Mouse (Mus musculus): ENCODE measurements around the gene Nsmf.

The Nsmf gene

GRCm38 (mm10) chr2:25087842-25088241 lies 33.7 kb downstream of the Nsmf start:
- no peak for DNase-seq

DNA sequence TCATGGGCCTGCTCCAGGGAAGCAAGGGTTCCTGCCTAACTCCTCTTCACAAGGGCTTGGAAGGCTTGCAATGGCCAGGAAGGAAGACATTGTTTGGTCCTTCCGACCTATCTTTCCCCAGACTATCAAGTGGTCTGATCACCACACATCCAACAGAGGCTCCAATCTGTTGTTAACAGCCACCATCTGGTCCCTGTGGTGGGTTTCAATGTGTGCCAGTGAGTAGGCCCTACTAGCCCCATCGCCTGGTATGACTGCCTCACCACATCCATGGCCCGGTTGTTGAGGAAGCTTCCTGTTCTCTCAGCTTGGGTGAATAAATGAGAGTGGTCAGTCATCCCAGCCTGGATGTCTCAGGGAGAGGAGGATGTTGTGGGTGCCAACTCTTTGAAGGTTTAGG lies 34.5 kb downstream of the Nsmf start:
- DNase-seq = peak; percentile 71 to 76

GRCm38 (mm10) chr2:25094785-25095108 lies 40.6 kb downstream of the Nsmf start:
- DNase-seq = no peak

DNA sequence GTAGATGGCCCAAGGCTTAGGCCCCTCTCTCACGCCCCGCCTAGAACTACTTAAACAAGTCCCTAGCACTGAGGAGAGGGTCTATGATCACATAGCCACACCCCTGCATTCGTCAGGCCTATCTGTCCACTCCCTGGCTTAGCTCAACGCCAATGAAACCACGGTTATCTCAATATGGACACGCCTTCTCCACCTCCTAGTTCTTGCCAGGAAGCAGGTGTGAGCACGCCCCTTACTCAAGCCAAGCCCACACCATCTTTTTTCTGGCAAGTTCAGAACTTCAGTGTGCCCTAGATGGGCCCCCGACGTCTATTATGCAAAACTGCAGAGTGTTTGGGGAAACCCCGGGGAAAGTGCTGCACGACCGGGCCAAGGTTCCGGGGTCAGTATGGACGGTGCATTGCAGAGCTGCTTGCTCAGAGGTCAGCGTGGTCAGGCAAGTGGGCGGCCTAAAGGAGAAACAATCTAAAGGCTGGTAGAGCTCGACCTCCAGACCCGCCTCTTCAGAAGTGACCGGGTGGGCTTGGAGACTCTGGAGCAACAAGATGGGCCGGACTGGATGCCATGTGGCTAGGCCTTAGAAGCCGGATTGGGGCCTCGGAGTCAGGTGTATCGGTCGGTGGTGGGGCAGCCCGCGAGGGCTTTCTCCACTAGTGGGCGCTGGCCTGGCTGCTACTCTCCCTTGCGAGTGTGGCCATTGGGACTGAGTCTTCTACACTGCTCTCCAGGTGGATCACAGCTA lies 41.1 kb downstream of the Nsmf start, which contains the start of gene Noxa1:
Gene Noxa1 (minus strand): TSS at position 41 of the 742 bp plus-strand sequence.
- DNase-seq = no peak

- DNase-seq = no peak
Measured at GRCm38 (mm10) chr2:25098005-25098615, 44.0 kb downstream of the Nsmf start.

DNA sequence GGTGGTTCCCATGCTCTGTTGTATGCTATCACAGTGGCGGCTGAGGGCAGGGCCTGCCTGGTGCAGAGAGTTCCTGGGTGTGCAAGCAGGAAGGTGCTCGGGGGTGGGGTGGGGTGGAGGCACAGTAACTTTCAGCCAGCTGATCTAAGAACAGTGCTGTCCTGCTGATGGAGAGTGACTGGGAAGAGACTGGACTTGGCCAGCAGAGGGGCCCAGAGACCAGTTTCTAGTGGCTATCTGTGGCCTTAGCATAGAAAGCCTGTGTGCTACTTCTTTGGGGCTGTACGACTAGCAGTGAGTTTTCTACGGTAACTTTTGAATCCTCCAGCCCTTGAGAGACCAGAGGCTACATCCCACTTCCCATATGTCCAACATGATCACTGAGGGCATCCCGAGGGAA lies 44.8 kb downstream of the Nsmf start:
- peak; percentile 47 to 62 for DNase-seq

- DNase-seq = no peak
Measured at GRCm38 (mm10) chr2:25099703-25100102, 45.5 kb downstream of the Nsmf start.

DNA sequence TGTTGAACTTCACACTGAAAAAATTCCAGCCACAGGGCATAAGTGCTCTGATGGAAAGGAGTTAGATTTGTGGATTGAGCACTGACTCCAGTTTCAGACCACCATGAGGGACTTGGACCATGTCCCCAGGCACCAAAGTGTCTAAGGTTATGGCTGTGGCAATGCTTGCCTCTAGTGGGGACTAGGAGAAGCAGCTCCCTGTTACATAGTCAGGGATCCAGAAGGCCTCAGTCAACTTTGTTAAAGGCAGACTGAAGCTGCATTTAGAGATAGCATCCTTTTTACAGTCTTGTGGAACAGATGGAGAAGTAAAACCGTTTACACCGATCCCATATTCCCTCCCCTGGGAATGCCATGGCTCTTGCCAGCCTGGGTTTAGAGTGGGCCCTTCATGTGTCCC lies 50.0 kb downstream of the Nsmf start:
- no peak for DNase-seq

- DNase-seq = no peak
Measured at GRCm38 (mm10) chr2:25106045-25106444, 51.9 kb downstream of the Nsmf start.

GRCm38 (mm10) chr2:25109487-25109886 lies 55.3 kb downstream of the Nsmf start:
- no peak for DNase-seq

DNA sequence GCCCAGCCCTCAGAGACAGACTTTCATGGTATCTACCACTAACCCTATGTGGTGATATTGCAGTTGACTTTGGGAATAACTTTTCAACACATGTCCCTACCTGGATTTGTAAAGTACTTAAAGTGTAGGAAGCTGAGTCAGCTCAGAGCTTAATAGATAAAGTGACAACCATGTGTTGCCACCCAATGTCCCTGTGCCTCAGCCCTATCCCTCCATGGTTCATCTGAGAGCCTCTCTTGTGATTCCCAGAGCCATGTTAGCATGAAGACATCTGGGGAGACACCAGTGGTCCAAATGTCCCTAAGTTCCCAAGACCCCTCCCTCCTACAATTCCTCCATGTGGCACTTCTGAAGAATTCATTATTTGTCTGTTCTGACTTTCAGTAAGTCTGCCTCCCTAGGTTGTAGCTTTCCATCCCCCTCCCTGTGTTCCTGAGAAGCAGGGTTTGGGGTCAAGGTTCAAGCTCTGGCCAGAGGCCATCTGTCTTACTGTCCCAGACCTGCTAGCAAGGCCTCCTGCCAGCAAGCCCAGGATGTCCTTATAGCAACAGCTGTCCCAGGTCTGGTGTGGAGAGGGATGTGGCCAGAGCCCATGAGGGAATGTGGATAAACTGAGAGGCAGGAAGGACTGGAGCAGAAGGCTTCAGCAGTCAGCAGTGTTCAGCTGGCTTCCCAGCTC lies 56.5 kb downstream of the Nsmf start:
- no peak for DNase-seq

DNA sequence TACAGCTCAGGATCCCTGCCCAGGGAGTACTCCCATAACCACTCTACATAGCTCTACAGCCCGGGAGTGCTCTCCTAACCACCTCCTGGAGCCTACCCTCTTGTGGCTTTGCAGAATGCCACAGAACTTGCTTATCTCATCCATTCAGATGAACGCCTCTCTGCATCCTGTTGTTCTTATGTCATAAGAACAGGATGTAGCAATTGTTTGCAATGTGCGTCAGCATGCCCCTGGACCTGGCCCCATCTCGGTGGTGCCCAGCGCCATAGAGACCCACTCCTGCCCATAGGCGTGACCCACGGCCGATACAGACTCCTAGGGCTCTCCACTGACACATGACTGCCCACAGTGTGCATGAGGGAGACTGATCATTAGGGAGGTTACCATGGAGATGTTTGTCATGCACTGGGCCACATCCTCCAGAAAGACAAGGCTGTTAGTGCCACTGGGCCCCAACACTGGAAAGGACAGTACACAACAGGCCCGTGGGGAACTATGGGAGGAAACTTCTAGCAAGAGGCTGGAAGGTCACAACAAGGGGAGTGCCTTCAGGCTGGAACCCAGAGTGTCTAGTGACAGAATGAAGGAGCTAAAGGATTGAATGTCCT lies 57.1 kb downstream of the Nsmf start:
- no peak for DNase-seq
